Mouse (Mus musculus) C2C12 (cell line): ENCODE data around the gene Sdhaf3.

Source experiments
- CTCF ChIP-seq: IDR thresholded peaks from one replicate; pipeline ENCODE4 v1.5.1; 2011; ENCODE audit not compliant: control insufficient read depth, insufficient read depth, insufficient read length
- MAX ChIP-seq: IDR thresholded peaks from one replicate; pipeline ENCODE4 v1.6.1; 2011; ENCODE audit warnings: mild to moderate bottlenecking, control low read depth
- MYOG ChIP-seq: IDR thresholded peaks from one replicate; pipeline ENCODE4 v1.6.1; 2011; ENCODE audit not compliant: control insufficient read depth, insufficient read length; ENCODE audit errors: extremely low read depth
- USF1 ChIP-seq: IDR thresholded peaks from one replicate; pipeline ENCODE4 v1.6.1; 2011; ENCODE audit warnings: low read depth, mild to moderate bottlenecking, control low read depth, moderate library complexity

- TF ChIP-seq CTCF (no peak), MYOG (no peak), USF1 (no peak), MAX (no peak)
Observed at GRCm38 (mm10) chr6:7041912-7042311, 86.1 kb downstream of the Sdhaf3 start.
